Mouse (Mus musculus) midbrain, postnatal 0 days (tissue): ENCODE data around the gene Synpo2. TPM values are rescaled to one million over a fixed set of nuclear protein-coding genes. Genes with fewer than 3 reads are reported as not detected.

Experiments used
- ATAC-seq: fragments of 200-750 bp; cut with Nextera tagmentation; 2 replicates; pipeline ENCODE4 v1.8.0; 2017; ENCODE audit warnings: moderate number of reproducible peaks, mild to moderate bottlenecking, moderate TSS enrichment, moderate library complexity; ENCODE audit not compliant: low FRiP score
- DNase-seq: peaks from one replicate; pipeline ENCODE4 v3.0.0-alpha.2; 2015; ENCODE audit warnings: low spot score
- H3K27ac ChIP-seq: fragments of 300-500 bp; sonication (generic); 2 replicates; pipeline ENCODE4 v1.5.1; 2014; ENCODE audit warnings: low read depth, mild to moderate bottlenecking, low read length, mixed read lengths
- H3K27me3 ChIP-seq: fragments of 300-500 bp; sonication (generic); 2 replicates; pipeline ENCODE4 v1.6.1; 2014; ENCODE audit warnings: low read length, control low read depth, mixed read lengths; ENCODE audit not compliant: insufficient read depth
- H3K36me3 ChIP-seq: fragments of 300-500 bp; sonication (generic); 2 replicates; pipeline ENCODE4 v1.6.1; 2014; ENCODE audit warnings: low read length, control low read depth, mixed read lengths; ENCODE audit not compliant: insufficient read depth
- H3K4me1 ChIP-seq: fragments of 300-500 bp; sonication (generic); 2 replicates; pipeline ENCODE4 v1.6.1; 2014; ENCODE audit warnings: mild to moderate bottlenecking, control low read depth, antibody characterized with exemption, low read length, mixed read lengths; ENCODE audit not compliant: insufficient read depth
- H3K4me2 ChIP-seq: fragments of 300-500 bp; sonication (generic); 2 replicates; pipeline ENCODE4 v1.6.1; 2014; ENCODE audit warnings: low read depth, mild to moderate bottlenecking, low read length, mixed read lengths; ENCODE audit not compliant: poor library complexity, severe bottlenecking
- H3K4me3 ChIP-seq: fragments of 300-500 bp; sonication (generic); 2 replicates; pipeline ENCODE4 v1.5.1; 2014; ENCODE audit warnings: low read depth, mild to moderate bottlenecking, low read length, moderate library complexity
- H3K9ac ChIP-seq: fragments of 300-500 bp; sonication (generic); replicated peaks from 2 replicates; pipeline ENCODE4 v1.6.1; 2014; ENCODE audit warnings: mild to moderate bottlenecking, low read length, moderate library complexity, mixed read lengths; ENCODE audit not compliant: poor library complexity, severe bottlenecking
- H3K9me3 ChIP-seq: fragments of 300-500 bp; sonication (generic); 2 replicates; pipeline ENCODE4 v1.6.1; 2016; ENCODE audit warnings: low read length, control low read depth
- CTCF ChIP-seq: IDR thresholded peaks from 2 replicates; pipeline ENCODE4 v1.5.1; 2016; ENCODE audit warnings: antibody characterized with exemption, mild to moderate bottlenecking
- WGBS: fragments of 180-500 bp; shearing (Covaris S2); extraction: QIAGEN DNeasy Blood & Tissue Kit; methylation state at CpG from one replicate; pipeline ENCODE4 v1.1.7; 2014; 5-methylcytosine and 5-hydroxymethylcytosine counted together
- polyA plus RNA-seq: library from polyadenylated mRNA; unstranded; fragments of >200 nt; fragmentation: Nextera tagmentation; extraction: Ambion mirVana; gene quantifications from 2 replicates; pipeline ENCODE4 v1.2.1, GENCODE M21; 2015
- total RNA-seq: library from RNA; depleted of rRNA; stranded (reverse); fragments of >200 nt; gene quantifications from 2 replicates; pipeline ENCODE4 v1.2.3, GENCODE M21; 2014; rRNA removed

Synpo2 gene
- total and polyA plus RNA-seq, 2 experiments from 2014 or later = 1.8 to 2.9 TPM

GRCm38 (mm10) chr3:123058832-123059231 lies 177.1 kb downstream of the Synpo2 start:
- no peak overlapping the region for H3K27ac ChIP-seq
- H3K4me1 ChIP-seq = no peaks in the 10 kb centered on the region
- ATAC-seq (no peak), DNase-seq (no peak)
- H3K4me3 ChIP-seq = no peak overlapping the region
- no peak for TF ChIP-seq CTCF
- no peaks in the 10 kb centered on the region for H3K27me3 ChIP-seq
- no peaks in the 10 kb centered on the region for H3K36me3 ChIP-seq
- 95% methylated on average over 1 of the region's 1 CpGs for WGBS
- H3K4me2 ChIP-seq = no peak overlapping the region
- no peak overlapping the region for H3K9ac ChIP-seq
- no peaks in the 10 kb centered on the region for H3K9me3 ChIP-seq

DNA sequence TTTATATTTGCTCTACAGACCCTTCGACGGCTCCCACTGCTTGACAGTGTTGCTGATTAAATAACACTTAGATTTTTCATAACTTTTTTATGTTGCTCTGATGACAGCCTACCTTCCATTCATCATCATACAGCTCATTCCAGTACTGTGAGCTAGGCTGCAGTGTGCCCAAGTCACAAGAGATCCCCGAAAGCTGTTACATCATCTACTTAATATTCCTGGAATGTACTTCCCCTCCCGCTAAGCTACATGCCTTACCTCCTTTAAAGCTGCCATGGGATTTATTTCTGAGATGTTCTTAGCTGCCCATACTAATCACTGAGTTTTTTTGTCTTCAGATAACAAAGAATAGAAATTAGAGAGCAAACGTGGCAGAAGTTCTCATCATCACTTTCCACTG lies 181.8 kb downstream of the Synpo2 start:
- Histone ChIP-seq H3K4me3 (no peak overlapping the region), H3K4me2 (no peak overlapping the region), H3K9me3 (no peaks in the 10 kb centered on the region), H3K27ac (no peak overlapping the region), H3K36me3 (no peaks in the 10 kb centered on the region), H3K27me3 (no peaks in the 10 kb centered on the region), H3K4me1 (no peaks in the 10 kb centered on the region), H3K9ac (no peak overlapping the region)
- no peak for TF ChIP-seq CTCF
- ATAC-seq (no peak), DNase-seq (no peak)
- WGBS = 57% methylated on average over 5 of the region's 5 CpGs

GRCm38 (mm10) chr3:123053192-123053938 lies 182.6 kb downstream of the Synpo2 start:
- no peaks in the 10 kb centered on the region for H3K9me3 ChIP-seq
- no peak overlapping the region for H3K4me3 ChIP-seq
- H3K36me3 ChIP-seq = no peaks in the 10 kb centered on the region
- DNase-seq (no peak), ATAC-seq (no peak)
- no peak overlapping the region for H3K9ac ChIP-seq
- no peak overlapping the region for H3K27ac ChIP-seq
- H3K4me2 ChIP-seq = no peak overlapping the region
- H3K27me3 ChIP-seq = no peaks in the 10 kb centered on the region
- no peaks in the 10 kb centered on the region for H3K4me1 ChIP-seq
- TF ChIP-seq CTCF = no peak
- 71% methylated on average over 8 of the region's 8 CpGs for WGBS

DNA sequence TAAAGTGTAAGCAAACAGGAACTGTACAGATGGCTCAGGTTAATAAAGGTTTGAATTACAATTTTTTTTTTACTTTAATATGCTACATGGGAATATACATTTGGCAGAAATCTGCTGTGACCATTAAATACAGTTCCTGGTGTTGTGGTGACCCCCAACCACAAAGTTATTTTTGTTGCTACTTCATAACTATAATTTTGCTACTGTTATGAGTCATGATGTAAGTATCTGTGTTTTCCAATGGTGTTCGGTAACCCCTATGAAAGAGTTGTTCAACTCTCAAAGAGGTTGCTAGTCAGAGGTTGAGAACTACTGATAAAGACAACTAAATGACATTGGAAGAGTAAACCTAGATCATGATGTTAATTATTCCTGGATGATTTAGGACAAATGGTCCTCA lies 193.6 kb downstream of the Synpo2 start:
- DNase-seq = no peak
- Histone ChIP-seq H3K9me3 (no peaks in the 10 kb centered on the region), H3K36me3 (no peaks in the 10 kb centered on the region), H3K27ac (no peak overlapping the region), H3K4me1 (no peaks in the 10 kb centered on the region), H3K27me3 (no peaks in the 10 kb centered on the region), H3K4me2 (no peak overlapping the region), H3K9ac (no peak overlapping the region), H3K4me3 (no peak overlapping the region)
- ATAC-seq = no peak
- TF ChIP-seq CTCF = no peak
- 100% methylated on average over 1 of the region's 1 CpGs for WGBS

GRCm38 (mm10) chr3:123034752-123035151 lies 201.2 kb downstream of the Synpo2 start, which contains the start of gene Myoz2:
Gene Myoz2 (minus strand): TSS chr3:123035015.
- Histone ChIP-seq H3K27ac (no peak within 1 kb of the TSS), H3K9me3 (no peaks in the 10 kb centered on the region), H3K4me2 (no peak within 1 kb of the TSS), H3K9ac (no peak within 1 kb of the TSS), H3K4me1 (no peaks in the 10 kb centered on the region), H3K4me3 (no peak within 1 kb of the TSS), H3K27me3 (no peaks in the 10 kb centered on the region), H3K36me3 (no peaks in the 10 kb centered on the region)
- ATAC-seq = no peak
- TF ChIP-seq CTCF = no peak
- no peak for DNase-seq
- 91% methylated on average over 7 of the region's 7 CpGs for WGBS

DNA sequence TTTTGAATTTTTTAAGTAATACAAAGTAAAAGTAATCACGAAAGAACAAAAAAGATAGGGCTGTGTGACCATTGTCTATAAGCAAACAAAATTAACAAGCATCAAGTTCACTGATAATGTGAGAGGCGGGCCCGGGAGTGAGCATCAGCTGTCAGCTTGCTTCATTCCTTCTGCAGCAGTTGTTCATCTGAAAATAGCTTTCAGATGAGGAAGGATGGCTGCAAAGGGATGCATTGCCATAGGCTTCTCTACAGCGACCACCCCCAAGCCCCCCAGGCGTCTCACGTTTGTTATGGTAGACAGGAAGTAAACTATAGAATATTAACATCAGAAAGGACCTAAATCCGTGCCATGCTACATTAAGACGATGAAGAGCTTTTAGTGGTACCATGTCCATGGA lies 202.1 kb downstream of the Synpo2 start:
- ATAC-seq = no peak
- H3K36me3 ChIP-seq = no peaks in the 10 kb centered on the region
- no peak for TF ChIP-seq CTCF

More for the DNA sequence above, 202.1 kb downstream of the Synpo2 start:
- Histone ChIP-seq H3K4me1 (no peaks in the 10 kb centered on the region), H3K9ac (no peak overlapping the region), H3K27ac (no peak overlapping the region), H3K9me3 (no peaks in the 10 kb centered on the region), H3K4me2 (no peak overlapping the region), H3K27me3 (no peaks in the 10 kb centered on the region), H3K4me3 (no peak overlapping the region)
- WGBS = 66% methylated on average over 8 of the region's 8 CpGs
- DNase-seq = no peak

Other genes with a start within 250 kb of the Synpo2 start
- 0.27 TPM in 1 of 2 replicates, not detected in the other for gene Myoz2, start 201.1 kb downstream of the Synpo2 start, total RNA-seq
- gene Myoz2, start 201.1 kb downstream of the Synpo2 start, polyA plus RNA-seq = not detected in 2 replicates
- gene Sec24d, start 31.3 kb upstream of the Synpo2 start, total RNA-seq = 22.4 and 24.6 TPM in 2 replicates
- gene Sec24d, start 31.3 kb upstream of the Synpo2 start, polyA plus RNA-seq = 10.9 and 11.2 TPM in 2 replicates
- 3.8 and 7.5 TPM in 2 replicates for gene Mettl14, start 150.0 kb upstream of the Synpo2 start, total RNA-seq
- gene Mettl14, start 150.0 kb upstream of the Synpo2 start, polyA plus RNA-seq = 14.1 and 14.4 TPM in 2 replicates
- 8.2 and 14.1 TPM in 2 replicates for gene Prss12, start 210.8 kb upstream of the Synpo2 start, total RNA-seq
- 12.6 and 13.4 TPM in 2 replicates for gene Prss12, start 210.8 kb upstream of the Synpo2 start, polyA plus RNA-seq